Mouse (Mus musculus): ENCODE data around the gene Slc26a6. TPM values are rescaled to one million over a fixed set of nuclear protein-coding genes. Genes with fewer than 3 reads are reported as not detected.

Slc26a6 gene
- 12.7 and 16.5 TPM in 2 replicates for polyA plus RNA-seq (2016; fragmentation: Nextera tagmentation; extraction: Ambion mirVana)

GRCm38 (mm10) chr9:108852976-108853375 lies at the start of gene Slc26a6:
TSS of gene Slc26a6 (plus strand) at chr9:108853283.
- H3K4me2 ChIP-seq (replicated peaks) = peak within 1 kb of the TSS; percentile 55
- peak within 1 kb of the TSS; percentile 46 for H3K27ac ChIP-seq
- H3K36me3 ChIP-seq = peaks cover 52% of the 10 kb centered on the region
- H3K9ac ChIP-seq = peak within 1 kb of the TSS; percentile 56
- 94% methylated on average over 3 of the region's 3 CpGs for WGBS
- H3K4me3 ChIP-seq = peak within 1 kb of the TSS; percentile 59
- H3K4me1 ChIP-seq = peaks cover 16% of the 10 kb centered on the region
- peaks cover 5% of the 10 kb centered on the region; the same call in 1 of the 2 replicates for H3K27me3 ChIP-seq
- no peaks in the 10 kb centered on the region for H3K9me3 ChIP-seq (replicated peaks)
- no peak for ATAC-seq (ENCODE audit: low FRiP score)

DNA sequence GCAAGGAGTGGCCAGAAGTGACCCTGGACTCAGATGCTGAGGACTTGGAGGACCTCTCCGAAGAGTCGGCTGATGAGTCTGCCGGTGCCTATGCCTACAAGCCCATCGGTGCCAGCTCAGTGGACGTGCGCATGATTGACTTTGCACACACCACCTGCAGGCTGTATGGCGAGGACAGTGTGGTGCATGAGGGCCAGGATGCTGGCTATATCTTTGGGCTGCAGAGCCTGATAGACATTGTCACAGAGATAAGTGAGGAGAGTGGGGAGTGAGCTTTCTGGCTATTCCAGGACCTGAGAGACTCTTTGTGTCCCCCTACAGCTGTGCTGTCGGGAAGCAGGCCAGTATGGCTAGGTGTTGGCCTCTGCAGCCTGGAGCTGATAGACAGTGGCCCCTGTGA lies 47.3 kb upstream of the Slc26a6 start:
- Histone ChIP-seq H3K4me2 (replicated peaks) (no peak overlapping the region), H3K27ac (no peak overlapping the region), H3K4me3 (no peak overlapping the region), H3K36me3 (peaks cover 61% of the 10 kb centered on the region), H3K4me1 (peaks cover 11% of the 10 kb centered on the region), H3K9ac (no peak overlapping the region), H3K27me3 (no peaks in the 10 kb centered on the region), H3K9me3 (replicated peaks) (no peaks in the 10 kb centered on the region)
- ATAC-seq (ENCODE audit: low FRiP score) = no peak
- 89% methylated on average over 8 of the region's 8 CpGs for WGBS

DNA sequence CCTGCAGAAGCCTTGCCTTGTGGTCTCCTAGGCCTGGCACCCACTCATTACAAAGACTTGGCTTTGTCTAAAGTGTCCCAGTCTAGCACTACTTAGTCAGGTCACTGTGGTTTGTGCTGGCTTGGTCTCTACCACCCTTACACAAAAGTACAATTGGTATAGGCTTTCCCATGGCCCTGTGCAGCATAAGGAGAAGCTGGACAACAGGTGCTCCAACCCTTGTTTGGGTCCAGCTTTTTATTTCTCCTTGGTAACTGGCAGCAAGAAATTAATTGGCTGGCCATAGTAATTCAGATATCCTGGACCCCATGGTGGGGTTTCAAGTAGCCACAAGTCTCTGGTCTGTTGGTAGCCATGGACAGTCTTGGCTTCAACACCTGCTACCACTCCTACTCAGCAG lies 46.7 kb upstream of the Slc26a6 start:
- no peak overlapping the region for H3K27ac ChIP-seq
- H3K36me3 ChIP-seq = peaks cover 57% of the 10 kb centered on the region
- ATAC-seq (ENCODE audit: low FRiP score) = no peak
- H3K4me3 ChIP-seq = no peak overlapping the region
- H3K27me3 ChIP-seq = no peaks in the 10 kb centered on the region
- H3K4me2 ChIP-seq (replicated peaks) = no peak overlapping the region
- peaks cover 11% of the 10 kb centered on the region for H3K4me1 ChIP-seq
- H3K9me3 ChIP-seq (replicated peaks) = no peaks in the 10 kb centered on the region
- H3K9ac ChIP-seq = no peak overlapping the region

DNA sequence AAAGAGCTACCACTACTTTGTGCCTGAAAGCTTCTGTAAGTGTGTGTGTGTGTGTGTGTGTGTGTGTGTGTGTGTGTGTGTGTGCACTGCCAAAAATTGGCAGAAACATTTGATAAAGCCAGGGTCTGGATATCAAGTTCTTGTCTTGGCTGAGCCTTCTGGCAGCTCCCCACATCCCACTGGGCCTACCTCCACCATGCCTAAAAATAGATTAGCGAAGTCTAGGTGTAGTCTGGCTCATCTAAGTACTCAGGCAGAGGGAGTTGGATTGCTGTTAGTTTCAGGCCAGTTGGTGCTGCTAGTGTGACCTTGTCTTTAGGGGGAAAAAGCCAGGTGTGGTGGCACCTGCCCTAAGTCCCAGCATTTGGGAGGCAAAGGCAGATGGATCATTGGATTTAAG lies 46.3 kb upstream of the Slc26a6 start:
- Histone ChIP-seq H3K4me1 (peaks cover 11% of the 10 kb centered on the region), H3K27ac (no peak overlapping the region), H3K27me3 (no peaks in the 10 kb centered on the region), H3K9me3 (replicated peaks) (no peaks in the 10 kb centered on the region), H3K9ac (no peak overlapping the region), H3K4me3 (no peak overlapping the region), H3K36me3 (peaks cover 57% of the 10 kb centered on the region), H3K4me2 (replicated peaks) (no peak overlapping the region)
- WGBS = 90% methylated on average over 1 of the region's 1 CpGs
- no peak for ATAC-seq (ENCODE audit: low FRiP score)

GRCm38 (mm10) chr9:108807674-108808073 lies 45.4 kb upstream of the Slc26a6 start:
- no peaks in the 10 kb centered on the region for H3K9me3 ChIP-seq (replicated peaks)
- ATAC-seq (ENCODE audit: low FRiP score) = peak; percentile 24
- H3K4me1 ChIP-seq = peaks cover 11% of the 10 kb centered on the region
- peak overlapping the region; percentile 78; the same call in 1 of the 2 replicates for H3K4me3 ChIP-seq
- H3K9ac ChIP-seq = 0 out of 2 replicates have a peak overlapping the region, but pooled peaks have one; percentile 18
- 77% methylated on average over 5 of the region's 5 CpGs for WGBS
- H3K36me3 ChIP-seq = peaks cover 58% of the 10 kb centered on the region
- H3K27ac ChIP-seq = peak overlapping the region; percentile 55
- no peaks in the 10 kb centered on the region for H3K27me3 ChIP-seq
- H3K4me2 ChIP-seq (replicated peaks) = peak overlapping the region; percentile 74; the same call in 1 of the 2 replicates

DNA sequence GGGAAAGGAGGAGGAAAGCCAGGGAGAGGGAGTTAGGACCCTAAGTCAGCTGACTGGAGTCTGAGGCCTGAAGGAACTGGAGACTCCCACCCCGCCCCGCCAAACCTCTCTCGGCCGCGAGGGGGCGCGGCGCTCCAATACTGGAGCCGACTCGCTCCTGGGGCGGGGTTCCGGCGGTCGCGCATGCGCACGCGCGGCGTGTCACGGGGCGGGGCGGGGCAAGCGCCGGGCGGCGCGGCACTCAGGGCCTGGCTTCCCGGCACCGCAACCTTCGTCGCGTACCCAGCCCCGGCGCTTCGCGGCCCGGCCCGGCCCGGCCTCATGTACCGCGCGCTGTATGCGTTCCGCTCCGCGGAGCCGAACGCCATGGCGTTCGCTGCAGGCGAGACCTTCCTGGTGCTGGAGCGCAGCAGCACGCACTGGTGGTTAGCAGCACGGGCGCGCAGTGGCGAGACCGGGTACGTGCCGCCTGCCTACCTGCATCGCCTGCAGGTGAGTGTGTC lies 44.9 kb upstream of the Slc26a6 start, which contains the start of gene Nckipsd:
Gene Nckipsd (plus strand): TSS at position 206 of the 503 bp plus-strand sequence.
- Histone ChIP-seq H3K36me3 (peaks cover 60% of the 10 kb centered on the region), H3K9me3 (replicated peaks) (no peaks in the 10 kb centered on the region), H3K4me1 (peaks cover 11% of the 10 kb centered on the region), H3K4me2 (replicated peaks) (peak within 1 kb of the TSS; percentile 74), H3K4me3 (peak within 1 kb of the TSS; percentile 78), H3K9ac (peak within 1 kb of the TSS; percentile 86), H3K27ac (peak within 1 kb of the TSS; percentile 60), H3K27me3 (no peaks in the 10 kb centered on the region)
- ATAC-seq (ENCODE audit: low FRiP score) = peak; percentile 84
- under 1% methylated on average over 54 of the region's 62 CpGs for WGBS

DNA sequence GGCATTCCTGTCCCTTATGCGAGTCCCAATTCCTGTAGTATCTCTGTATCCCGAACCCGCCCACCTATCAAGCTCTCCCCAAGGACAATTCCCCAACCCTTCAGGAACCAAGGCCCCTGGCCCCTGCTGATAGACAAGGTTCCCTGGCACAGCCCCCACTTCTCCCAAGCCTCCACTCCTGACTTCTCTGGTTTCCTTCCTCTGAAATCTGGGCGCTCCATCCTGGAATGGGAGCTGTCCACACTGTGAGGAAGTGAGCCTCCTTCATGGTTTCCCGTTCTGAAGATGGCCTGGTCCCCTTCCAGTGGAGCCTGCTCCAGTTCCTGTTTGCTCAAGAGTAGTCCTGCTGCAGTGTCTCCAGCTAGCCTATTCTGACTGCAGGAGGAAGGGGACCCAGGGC lies 43.9 kb upstream of the Slc26a6 start:
- 60% methylated on average over 5 of the region's 5 CpGs for WGBS
- no peak for ATAC-seq (ENCODE audit: low FRiP score)
- Histone ChIP-seq H3K36me3 (peaks cover 58% of the 10 kb centered on the region), H3K27ac (no peak overlapping the region), H3K4me3 (peak overlapping the region; percentile 78), H3K9me3 (replicated peaks) (no peaks in the 10 kb centered on the region; the same call in 1 of the 2 replicates), H3K4me2 (replicated peaks) (peak overlapping the region; percentile 74), H3K4me1 (peaks cover 11% of the 10 kb centered on the region), H3K9ac (peak overlapping the region; percentile 86), H3K27me3 (no peaks in the 10 kb centered on the region)

GRCm38 (mm10) chr9:108809723-108810122 lies 43.4 kb upstream of the Slc26a6 start:
- Histone ChIP-seq H3K27me3 (no peaks in the 10 kb centered on the region), H3K9me3 (replicated peaks) (no peaks in the 10 kb centered on the region; the same call in 1 of the 2 replicates), H3K9ac (no peak overlapping the region), H3K27ac (no peak overlapping the region), H3K4me3 (no peak overlapping the region), H3K4me1 (peaks cover 11% of the 10 kb centered on the region), H3K4me2 (replicated peaks) (no peak overlapping the region), H3K36me3 (peaks cover 58% of the 10 kb centered on the region)
- WGBS = 87% methylated on average over 6 of the region's 6 CpGs
- ATAC-seq (ENCODE audit: low FRiP score) = no peak

- no peak for ATAC-seq (ENCODE audit: low FRiP score)
- WGBS = 82% methylated on average over 5 of the region's 5 CpGs
Measured at GRCm38 (mm10) chr9:108810516-108810915, 42.6 kb upstream of the Slc26a6 start.

GRCm38 (mm10) chr9:108815557-108815956 lies 37.5 kb upstream of the Slc26a6 start:
- Histone ChIP-seq H3K27me3 (no peaks in the 10 kb centered on the region), H3K9me3 (replicated peaks) (no peaks in the 10 kb centered on the region; the same call in 1 of the 2 replicates), H3K4me1 (no peaks in the 10 kb centered on the region), H3K9ac (no peak overlapping the region), H3K4me3 (no peak overlapping the region), H3K27ac (no peak overlapping the region), H3K36me3 (peaks cover 64% of the 10 kb centered on the region), H3K4me2 (replicated peaks) (no peak overlapping the region)
- no peak for ATAC-seq (ENCODE audit: low FRiP score)
- WGBS = 86% methylated on average over 7 of the region's 7 CpGs

More at GRCm38 (mm10) chr9:108810516-108810915, 42.6 kb upstream of the Slc26a6 start:
- H3K4me1 ChIP-seq = peaks cover 11% of the 10 kb centered on the region
- H3K9ac ChIP-seq = 0 out of 2 replicates have a peak overlapping the region, but pooled peaks have one; percentile 10
- no peak overlapping the region for H3K4me2 ChIP-seq (replicated peaks)
- no peak overlapping the region for H3K27ac ChIP-seq
- H3K27me3 ChIP-seq = no peaks in the 10 kb centered on the region
- peaks cover 58% of the 10 kb centered on the region for H3K36me3 ChIP-seq
- no peak overlapping the region for H3K4me3 ChIP-seq
- H3K9me3 ChIP-seq (replicated peaks) = no peaks in the 10 kb centered on the region; the same call in 1 of the 2 replicates

DNA sequence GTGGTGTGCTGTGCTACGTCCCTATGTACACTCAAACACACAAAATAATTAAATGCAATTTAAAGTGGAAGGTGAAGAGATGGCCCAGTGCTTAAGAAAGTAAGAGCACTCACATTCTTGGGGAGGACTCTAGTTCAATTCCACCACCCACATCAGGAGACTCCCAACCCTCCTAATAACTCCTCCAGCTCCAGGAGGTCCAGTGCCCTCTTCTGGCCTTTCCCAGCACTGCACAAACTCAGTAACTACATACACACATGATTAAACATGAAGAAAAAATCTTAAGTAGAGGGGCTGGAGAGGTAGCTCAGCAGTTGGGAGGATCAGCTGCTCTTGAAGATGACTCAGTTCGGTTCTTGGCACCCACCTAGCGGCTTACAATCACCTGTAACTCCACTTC lies 33.6 kb upstream of the Slc26a6 start:
- Histone ChIP-seq H3K27ac (no peak overlapping the region), H3K4me1 (peaks cover 4% of the 10 kb centered on the region; the same call in 1 of the 2 replicates), H3K9ac (no peak overlapping the region), H3K36me3 (peaks cover 35% of the 10 kb centered on the region), H3K4me2 (replicated peaks) (no peak overlapping the region), H3K9me3 (replicated peaks) (no peaks in the 10 kb centered on the region), H3K4me3 (no peak overlapping the region), H3K27me3 (peaks cover 18% of the 10 kb centered on the region)
- WGBS = 61% methylated on average over 3 of the region's 3 CpGs
- ATAC-seq (ENCODE audit: low FRiP score) = no peak

- H3K9ac ChIP-seq = no peak overlapping the region; the same call in 1 of the 2 replicates
- peaks cover 29% of the 10 kb centered on the region for H3K36me3 ChIP-seq
- no peak overlapping the region for H3K4me2 ChIP-seq (replicated peaks)
- no peak for ATAC-seq (ENCODE audit: low FRiP score)
- H3K4me1 ChIP-seq = peaks cover 4% of the 10 kb centered on the region; the same call in 1 of the 2 replicates
- no peak overlapping the region for H3K4me3 ChIP-seq
- 69% methylated on average over 5 of the region's 5 CpGs for WGBS
- H3K9me3 ChIP-seq (replicated peaks) = no peaks in the 10 kb centered on the region
- H3K27ac ChIP-seq = no peak overlapping the region
- peaks cover 23% of the 10 kb centered on the region for H3K27me3 ChIP-seq
Measured at GRCm38 (mm10) chr9:108820077-108820476, 33.0 kb upstream of the Slc26a6 start.
